Mouse (Mus musculus) T-cell, adult 2 months (primary cell): ENCODE data around the gene Ehhadh.

Experiments used
- DNase-seq: peaks from one replicate; pipeline ENCODE4 v3.0.0; 2022; ENCODE audit warnings: low spot score

Gene Ehhadh

GRCm38 (mm10) chr16:21727897-21728364, 59.7 kb downstream of the Ehhadh start:
- peak; percentile 60 for DNase-seq

GRCm38 (mm10) chr16:21727421-21727820, 60.2 kb downstream of the Ehhadh start:
- DNase-seq = no peak

GRCm38 (mm10) chr16:21724261-21724660, 63.3 kb downstream of the Ehhadh start:
- DNase-seq = no peak

- no peak for DNase-seq
These were observed 67.8 kb downstream of the Ehhadh start for GRCm38 (mm10) chr16:21719770-21720169.

GRCm38 (mm10) chr16:21714516-21714915, 73.1 kb downstream of the Ehhadh start:
- DNase-seq = no peak
